Mouse (Mus musculus) heart, embryonic 11.5 days (tissue): ENCODE measurements around the gene Tbpl2. TPM values are rescaled to one million over a fixed set of nuclear protein-coding genes. Genes with fewer than 3 reads are reported as not detected.

Source experiments
- ATAC-seq: fragments of 200-750 bp; cut with Nextera tagmentation; replicated peaks from 2 replicates; pipeline ENCODE4 v1.8.0; 2017; ENCODE audit warnings: moderate library complexity; ENCODE audit not compliant: insufficient number of reproducible peaks, low FRiP score, low TSS enrichment
- H3K27ac ChIP-seq: fragments of 300-500 bp; sonication (generic); 2 replicates; pipeline ENCODE4 v1.5.1; 2014; ENCODE audit warnings: mild to moderate bottlenecking, low read depth, low read length
- H3K27me3 ChIP-seq: fragments of 300-500 bp; sonication (generic); 2 replicates; pipeline ENCODE4 v1.6.1; 2014; ENCODE audit warnings: mild to moderate bottlenecking, low read length, mixed read lengths; ENCODE audit not compliant: control insufficient read depth, insufficient read depth
- H3K36me3 ChIP-seq: fragments of 300-500 bp; sonication (generic); 2 replicates; pipeline ENCODE4 v1.6.1; 2014; ENCODE audit warnings: mild to moderate bottlenecking, low read length, moderate library complexity, mixed read lengths; ENCODE audit not compliant: control insufficient read depth, insufficient read depth
- H3K4me1 ChIP-seq: fragments of 300-500 bp; sonication (generic); 2 replicates; pipeline ENCODE4 v1.6.1; 2014; ENCODE audit warnings: low read length; ENCODE audit not compliant: control insufficient read depth, insufficient read depth
- H3K4me2 ChIP-seq: fragments of 300-500 bp; sonication (generic); 2 replicates; pipeline ENCODE4 v1.6.1; 2014; ENCODE audit warnings: mild to moderate bottlenecking, moderate library complexity
- H3K4me3 ChIP-seq: fragments of 300-500 bp; sonication (generic); 2 replicates; pipeline ENCODE4 v1.5.1; 2014; ENCODE audit warnings: low read depth, low read length
- H3K9ac ChIP-seq: fragments of 300-500 bp; sonication (generic); 2 replicates; pipeline ENCODE4 v1.6.1; 2014; ENCODE audit warnings: mild to moderate bottlenecking, low read depth, low read length, moderate library complexity
- H3K9me3 ChIP-seq: fragments of 300-500 bp; sonication (generic); replicated peaks from 2 replicates; pipeline ENCODE4 v1.6.1; 2016; ENCODE audit warnings: low read length; ENCODE audit not compliant: control insufficient read depth
- WGBS: fragments of 180-500 bp; shearing (Covaris S2); extraction: QIAGEN DNeasy Blood & Tissue Kit; methylation state at CpG from one replicate; pipeline ENCODE4 v1.1.7; 2014; ENCODE audit not compliant: insufficient replicate concordance; 5-methylcytosine and 5-hydroxymethylcytosine counted together
- polyA plus RNA-seq: library from polyadenylated mRNA; unstranded; fragments of >200 nt; fragmentation: Nextera tagmentation; extraction: Ambion mirVana; gene quantifications from 2 replicates; pipeline ENCODE4 v1.2.1, GENCODE M21; 2014

The Tbpl2 gene
- polyA plus RNA-seq, 1 experiment from 2014 or later = not detected

DNA sequence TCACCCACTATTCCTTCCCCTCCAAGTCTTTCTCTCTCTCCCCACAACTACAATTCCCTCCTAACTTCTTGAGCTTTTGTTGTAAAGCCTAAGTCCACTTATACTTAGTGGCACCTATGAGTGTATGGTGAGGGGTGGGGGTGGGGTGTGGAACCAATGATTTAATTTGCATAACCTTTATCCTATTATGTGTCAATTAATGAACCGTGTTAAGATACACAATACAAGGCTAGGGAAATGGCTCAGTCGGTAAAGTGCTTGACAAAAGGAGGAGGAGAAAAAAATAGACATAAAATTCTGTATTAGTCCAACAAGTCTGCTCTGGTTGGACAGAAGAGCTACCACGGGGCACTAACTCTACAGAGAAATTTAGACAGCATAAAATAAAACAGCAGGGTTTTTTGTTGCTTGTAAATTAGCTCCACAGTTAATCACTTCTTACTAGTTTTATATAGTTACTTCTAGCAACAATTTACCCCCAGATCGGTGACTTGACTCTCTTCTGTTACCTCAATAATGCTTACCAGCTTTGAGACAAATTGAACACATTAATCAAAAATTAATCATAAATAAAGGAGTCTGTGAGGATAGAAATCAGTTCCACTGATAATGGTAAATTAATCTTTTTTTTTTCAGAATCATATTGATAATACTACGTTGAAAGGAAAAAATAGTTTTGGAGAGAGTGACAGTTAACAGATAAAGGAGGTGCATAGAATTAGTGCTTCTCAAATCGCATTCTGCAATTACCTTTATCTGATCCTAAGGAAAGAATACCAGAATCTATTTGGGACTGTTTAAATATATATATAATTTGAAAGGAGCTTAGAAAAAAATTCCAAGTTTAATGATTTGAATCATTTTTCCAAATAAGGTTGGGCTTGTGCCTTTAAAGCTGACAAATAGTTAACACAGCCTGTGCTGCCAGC lies 48.6 kb downstream of the Tbpl2 start:
- Histone ChIP-seq H3K4me2 (peak overlapping the region; percentile 61), H3K9me3 (no peaks in the 10 kb centered on the region), H3K9ac (peak overlapping the region; percentile 59), H3K36me3 (no peaks in the 10 kb centered on the region), H3K27me3 (no peaks in the 10 kb centered on the region), H3K27ac (no peak overlapping the region), H3K4me3 (peak overlapping the region; percentile 39), H3K4me1 (no peaks in the 10 kb centered on the region)
- ATAC-seq = no peak
- 64% methylated on average over 6 of the region's 6 CpGs for WGBS

DNA sequence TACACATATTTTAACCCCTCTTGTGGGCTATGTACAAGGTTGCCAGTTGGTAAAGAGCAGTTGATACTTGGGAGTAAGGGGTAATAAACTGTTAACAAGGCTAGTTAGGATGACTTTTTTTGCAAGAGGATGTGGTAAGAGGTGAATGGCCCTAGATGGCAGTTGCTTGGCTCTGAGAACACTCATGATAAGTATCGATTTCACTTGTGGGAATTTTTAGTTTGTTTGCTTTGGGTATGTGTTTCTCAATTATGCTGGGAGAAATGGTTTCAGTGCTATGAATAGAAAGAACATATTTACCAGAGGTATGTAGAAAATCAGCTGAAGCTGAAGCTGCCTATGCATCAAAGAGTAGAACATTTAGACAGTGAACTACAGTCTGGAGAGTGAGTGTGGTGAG lies 53.5 kb downstream of the Tbpl2 start:
- Histone ChIP-seq H3K9me3 (no peaks in the 10 kb centered on the region), H3K4me1 (no peaks in the 10 kb centered on the region), H3K36me3 (no peaks in the 10 kb centered on the region), H3K4me2 (no peak overlapping the region), H3K4me3 (no peak overlapping the region), H3K9ac (no peak overlapping the region), H3K27ac (no peak overlapping the region), H3K27me3 (no peaks in the 10 kb centered on the region)
- 89% methylated on average over 1 of the region's 1 CpGs for WGBS
- no peak for ATAC-seq

DNA sequence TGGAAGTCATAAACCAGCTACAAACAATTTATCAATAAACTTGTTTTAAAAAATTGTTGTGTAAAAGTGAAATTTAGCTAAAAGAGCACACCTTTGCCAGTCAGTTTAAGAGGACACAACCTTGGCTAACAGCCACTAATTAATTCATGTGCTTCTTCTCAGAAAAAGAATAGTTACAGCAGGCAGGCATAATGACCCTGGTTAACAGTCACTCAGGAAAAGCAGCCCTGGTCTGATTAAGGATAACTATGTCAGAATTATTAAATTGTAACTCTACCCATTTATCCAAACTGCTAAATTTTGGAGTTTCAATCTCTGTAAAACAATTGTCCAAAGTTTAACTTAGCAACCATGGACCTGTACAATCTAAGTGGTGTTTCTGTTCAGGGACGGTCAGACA lies 55.9 kb downstream of the Tbpl2 start:
- Histone ChIP-seq H3K4me2 (no peak overlapping the region), H3K4me3 (no peak overlapping the region), H3K4me1 (no peaks in the 10 kb centered on the region), H3K27ac (no peak overlapping the region), H3K36me3 (no peaks in the 10 kb centered on the region), H3K27me3 (no peaks in the 10 kb centered on the region), H3K9me3 (no peaks in the 10 kb centered on the region), H3K9ac (no peak overlapping the region)
- 90% methylated on average over 1 of the region's 1 CpGs for WGBS
- ATAC-seq = no peak

Other genes starting within 250 kb of the Tbpl2 start
- gene Hnmt, start 47.2 kb downstream of the Tbpl2 start, polyA plus RNA-seq = 3.6 and 5.7 TPM in 2 replicates
- not detected in 2 replicates for gene Il1f8, start 56.6 kb upstream of the Tbpl2 start, polyA plus RNA-seq
- gene Il1f9, start 89.9 kb upstream of the Tbpl2 start, polyA plus RNA-seq = not detected in 2 replicates
- gene Il1f6, start 118.8 kb upstream of the Tbpl2 start, polyA plus RNA-seq = not detected in 2 replicates
- gene Il1f5, start 180.4 kb upstream of the Tbpl2 start, polyA plus RNA-seq = not detected in 2 replicates
- not detected in 2 replicates for gene Il1f10, start 194.6 kb upstream of the Tbpl2 start, polyA plus RNA-seq
- gene Il1rn, start 240.3 kb upstream of the Tbpl2 start, polyA plus RNA-seq = not detected in 2 replicates